Mouse (Mus musculus) ES-Bruce4 (cell line): ENCODE measurements around the gene Abcc9. TPM values are rescaled to one million over a fixed set of nuclear protein-coding genes. Genes with fewer than 3 reads are reported as not detected.

Experiments used
- H3K27ac ChIP-seq: 2 replicates; pipeline ENCODE4 v1.5.1; 2012; ENCODE audit warnings: low read length, inconsistent platforms; ENCODE audit not compliant: insufficient read depth
- H3K27me3 ChIP-seq: 2 replicates; pipeline ENCODE4 v1.6.1; 2012; ENCODE audit warnings: mild to moderate bottlenecking, low read length, inconsistent platforms; ENCODE audit not compliant: control insufficient read depth, poor library complexity, insufficient read depth, severe bottlenecking
- H3K36me3 ChIP-seq: 2 replicates; pipeline ENCODE4 v1.6.1; 2012; ENCODE audit warnings: inconsistent platforms, mild to moderate bottlenecking, low read length, moderate library complexity; ENCODE audit not compliant: control insufficient read depth, poor library complexity, insufficient read depth, severe bottlenecking
- H3K4me1 ChIP-seq: one replicate; pipeline ENCODE4 v1.8.1; 2011; ENCODE audit warnings: low read length; ENCODE audit not compliant: control insufficient read depth, insufficient read depth
- H3K4me3 ChIP-seq: 2 replicates; pipeline ENCODE4 v1.5.1; 2011; ENCODE audit warnings: low read depth, mild to moderate bottlenecking, low read length
- H3K9ac ChIP-seq: 2 replicates; pipeline ENCODE4 v1.6.1; 2012; ENCODE audit warnings: low read depth, mild to moderate bottlenecking, inconsistent platforms; ENCODE audit not compliant: poor library complexity, severe bottlenecking
- H3K9me3 ChIP-seq: replicated peaks from 2 replicates; pipeline ENCODE4 v1.6.1; 2012; ENCODE audit warnings: mild to moderate bottlenecking, low read length, inconsistent platforms; ENCODE audit not compliant: control insufficient read depth, poor library complexity, insufficient read depth, severe bottlenecking
- CTCF ChIP-seq: IDR thresholded peaks from one replicate; pipeline ENCODE4 v1.8.1; 2011; ENCODE audit warnings: low read depth, low read length
- EP300 ChIP-seq: IDR thresholded peaks from 2 replicates; pipeline ENCODE4 v1.6.1; 2011; ENCODE audit warnings: low read depth, low read length; ENCODE audit not compliant: insufficient read depth
- POLR2A ChIP-seq: IDR thresholded peaks from one replicate; pipeline ENCODE4 v1.8.1; 2011; ENCODE audit warnings: low read length; ENCODE audit not compliant: insufficient read depth
- polyA plus RNA-seq: library from polyadenylated mRNA; stranded (reverse); fragments of >200 nt; gene quantifications from 2 replicates; pipeline ENCODE4 v1.2.4, GENCODE M21; 2011; ENCODE audit warnings: low read depth; ENCODE audit not compliant: missing spikeins, insufficient read depth, insufficient read length

The Abcc9 gene
- polyA plus RNA-seq, 1 experiment: 0.36 TPM

GRCm38 (mm10) chr6:142701161-142701560, 954 bp downstream of the Abcc9 start:
- Histone ChIP-seq H3K9me3 (no peaks in the 10 kb centered on the region), H3K36me3 (no peaks in the 10 kb centered on the region), H3K27ac (no peak overlapping the region), H3K9ac (no peak overlapping the region), H3K4me3 (no peak overlapping the region), H3K4me1 (no peaks in the 10 kb centered on the region), H3K27me3 (no peaks in the 10 kb centered on the region)
- no peak for TF ChIP-seq EP300
- no peak for TF ChIP-seq CTCF
- no peak for TF ChIP-seq POLR2A

GRCm38 (mm10) chr6:142700753-142701152, 1.4 kb downstream of the Abcc9 start:
- no peak overlapping the region for H3K4me3 ChIP-seq
- H3K9me3 ChIP-seq: no peaks in the 10 kb centered on the region
- no peak overlapping the region for H3K27ac ChIP-seq
- no peaks in the 10 kb centered on the region for H3K27me3 ChIP-seq
- H3K36me3 ChIP-seq: no peaks in the 10 kb centered on the region
- TF ChIP-seq POLR2A (no peak), CTCF (no peak), EP300 (no peak)
- H3K4me1 ChIP-seq: no peaks in the 10 kb centered on the region
- no peak overlapping the region for H3K9ac ChIP-seq

- no peak overlapping the region for H3K9ac ChIP-seq
- H3K27ac ChIP-seq: no peak overlapping the region
- H3K9me3 ChIP-seq: no peaks in the 10 kb centered on the region
Measured at GRCm38 (mm10) chr6:142692085-142692484, 10.0 kb downstream of the Abcc9 start.

GRCm38 (mm10) chr6:142689673-142690072, 12.4 kb downstream of the Abcc9 start:
- no peaks in the 10 kb centered on the region for H3K9me3 ChIP-seq
- no peak overlapping the region for H3K4me3 ChIP-seq
- no peaks in the 10 kb centered on the region for H3K36me3 ChIP-seq
- no peaks in the 10 kb centered on the region for H3K4me1 ChIP-seq
- H3K27ac ChIP-seq: no peak overlapping the region
- H3K27me3 ChIP-seq: no peaks in the 10 kb centered on the region
- H3K9ac ChIP-seq: no peak overlapping the region
- TF ChIP-seq POLR2A: no peak
- TF ChIP-seq EP300: no peak
- TF ChIP-seq CTCF: no peak

More at GRCm38 (mm10) chr6:142692085-142692484, 10.0 kb downstream of the Abcc9 start:
- no peak overlapping the region for H3K4me3 ChIP-seq
- H3K36me3 ChIP-seq: no peaks in the 10 kb centered on the region
- H3K27me3 ChIP-seq: no peaks in the 10 kb centered on the region
- TF ChIP-seq EP300: no peak
- TF ChIP-seq POLR2A: no peak
- no peak for TF ChIP-seq CTCF
- H3K4me1 ChIP-seq: no peaks in the 10 kb centered on the region

- H3K9ac ChIP-seq: no peak overlapping the region
- H3K4me3 ChIP-seq: no peak overlapping the region
- no peaks in the 10 kb centered on the region for H3K4me1 ChIP-seq
- no peaks in the 10 kb centered on the region for H3K9me3 ChIP-seq
- H3K36me3 ChIP-seq: no peaks in the 10 kb centered on the region
- no peak overlapping the region for H3K27ac ChIP-seq
- H3K27me3 ChIP-seq: no peaks in the 10 kb centered on the region; the same call in 1 of the 2 replicates
- TF ChIP-seq POLR2A: no peak
- no peak for TF ChIP-seq CTCF
- TF ChIP-seq EP300: no peak
Measured at GRCm38 (mm10) chr6:142682985-142683691, 19.0 kb downstream of the Abcc9 start.

GRCm38 (mm10) chr6:142670021-142670420, 32.1 kb downstream of the Abcc9 start:
- no peaks in the 10 kb centered on the region for H3K4me1 ChIP-seq
- H3K9ac ChIP-seq: no peak overlapping the region
- no peaks in the 10 kb centered on the region for H3K36me3 ChIP-seq
- no peak overlapping the region for H3K4me3 ChIP-seq
- TF ChIP-seq POLR2A: no peak
- no peak for TF ChIP-seq CTCF
- TF ChIP-seq EP300: no peak
- H3K27ac ChIP-seq: no peak overlapping the region
- no peaks in the 10 kb centered on the region for H3K27me3 ChIP-seq
- 0 out of 2 replicates have a peak, but pooled peaks cover 3% of the 10 kb centered on the region for H3K9me3 ChIP-seq
